Mouse (Mus musculus): ENCODE measurements around the gene Vps52.

DNA sequence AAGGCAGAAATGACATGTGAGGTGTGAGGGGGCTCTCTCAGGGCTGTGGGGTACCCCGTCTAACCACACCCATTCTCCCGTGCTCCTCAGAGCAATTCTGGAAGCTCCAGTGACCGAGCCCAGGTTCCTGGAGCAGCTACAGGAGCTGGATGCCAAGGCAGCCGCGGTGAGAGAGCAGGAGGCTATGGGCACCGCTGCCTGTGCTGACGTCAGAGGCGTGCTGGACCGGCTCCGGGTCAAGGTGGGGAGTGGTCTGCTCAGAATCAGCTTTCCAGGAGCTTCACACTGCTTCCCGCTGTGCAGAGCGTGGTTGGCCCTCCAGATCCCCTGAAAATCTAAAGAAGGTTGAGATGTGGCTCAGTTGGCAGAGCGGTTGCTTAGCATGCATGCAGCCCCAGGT is 3.5 kb downstream of the Vps52 start:
- TF ChIP-seq CTCF (conservative IDR thresholded peaks at IDR 0.05; ENCODE audit: low read length) (no peak), NANOG (IDR thresholded peaks at IDR 0.05; ENCODE audit: borderline replicate concordance, low read length) (no peak)
